Mouse (Mus musculus) limb, embryonic 11.5 days (tissue): ENCODE data around the gene Aldh1a1. TPM values are rescaled to one million over a fixed set of nuclear protein-coding genes. Genes with fewer than 3 reads are reported as not detected.

Experiments
- ATAC-seq: fragments of 200-750 bp; cut with Nextera tagmentation; 2 replicates; pipeline ENCODE4 v1.8.0; 2017; ENCODE audit warnings: low read depth; ENCODE audit not compliant: insufficient number of reproducible peaks, low FRiP score, low TSS enrichment
- DNase-seq: peaks from one replicate; pipeline ENCODE4 v3.0.0-alpha.2; 2015; ENCODE audit warnings: low spot score
- H3K27ac ChIP-seq: fragments of 300-500 bp; sonication (generic); replicated peaks from 2 replicates; pipeline ENCODE4 v1.5.1; 2014; ENCODE audit warnings: low read depth, mild to moderate bottlenecking, low read length
- H3K27me3 ChIP-seq: fragments of 300-500 bp; sonication (generic); 2 replicates; pipeline ENCODE4 v1.6.1; 2014; ENCODE audit warnings: mild to moderate bottlenecking, low read length, mixed read lengths; ENCODE audit not compliant: control insufficient read depth, insufficient read depth
- H3K36me3 ChIP-seq: fragments of 300-500 bp; sonication (generic); 2 replicates; pipeline ENCODE4 v1.6.1; 2014; ENCODE audit warnings: mild to moderate bottlenecking, low read length, moderate library complexity, mixed read lengths; ENCODE audit not compliant: control insufficient read depth, insufficient read depth
- H3K4me1 ChIP-seq: fragments of 300-500 bp; sonication (generic); 2 replicates; pipeline ENCODE4 v1.6.1; 2014; ENCODE audit warnings: low read length, mixed read lengths; ENCODE audit not compliant: control insufficient read depth, insufficient read depth
- H3K4me2 ChIP-seq: fragments of 300-500 bp; sonication (generic); 2 replicates; pipeline ENCODE4 v1.6.1; 2014; ENCODE audit warnings: low read depth, mild to moderate bottlenecking, moderate library complexity; ENCODE audit not compliant: severe bottlenecking
- H3K4me3 ChIP-seq: fragments of 300-500 bp; sonication (generic); 2 replicates; pipeline ENCODE4 v1.5.1; 2014; ENCODE audit warnings: low read depth, low read length
- H3K9ac ChIP-seq: fragments of 300-500 bp; sonication (generic); 2 replicates; pipeline ENCODE4 v1.6.1; 2014; ENCODE audit warnings: mild to moderate bottlenecking, low read length
- H3K9me3 ChIP-seq: fragments of 300-500 bp; sonication (generic); 2 replicates; pipeline ENCODE4 v1.6.1; 2016; ENCODE audit warnings: low read length; ENCODE audit not compliant: control insufficient read depth
- WGBS: fragments of 180-500 bp; shearing (Covaris S2); extraction: QIAGEN DNeasy Blood & Tissue Kit; methylation state at CpG from one replicate; pipeline ENCODE4 v1.1.7; 2014; 5-methylcytosine and 5-hydroxymethylcytosine counted together
- polyA plus RNA-seq: library from polyadenylated mRNA; unstranded; fragments of >200 nt; fragmentation: Nextera tagmentation; extraction: Ambion mirVana; gene quantifications from 2 replicates; pipeline ENCODE4 v1.2.1, GENCODE M21; 2014

The Aldh1a1 gene
- polyA plus RNA-seq, 1 experiment from 2014 or later: 0.09 TPM

- Histone ChIP-seq H3K9ac (no peak overlapping the region), H3K9me3 (no peaks in the 10 kb centered on the region), H3K4me2 (no peak overlapping the region), H3K27ac (no peak overlapping the region), H3K4me3 (no peak overlapping the region), H3K4me1 (no peaks in the 10 kb centered on the region), H3K27me3 (no peaks in the 10 kb centered on the region), H3K36me3 (no peaks in the 10 kb centered on the region)
- 76% methylated on average over 4 of the region's 4 CpGs for WGBS
- DNase-seq: no peak
- ATAC-seq: no peak
Measured at GRCm38 (mm10) chr19:20541044-20541443, 48.5 kb downstream of the Aldh1a1 start.

- Histone ChIP-seq H3K4me3 (no peak overlapping the region), H3K4me1 (no peaks in the 10 kb centered on the region), H3K9ac (no peak overlapping the region), H3K27me3 (no peaks in the 10 kb centered on the region), H3K36me3 (no peaks in the 10 kb centered on the region), H3K4me2 (no peak overlapping the region), H3K27ac (no peak overlapping the region), H3K9me3 (no peaks in the 10 kb centered on the region)
- ATAC-seq (no peak), DNase-seq (no peak)
- 93% methylated on average over 1 of the region's 1 CpGs for WGBS
Measured at GRCm38 (mm10) chr19:20541924-20542323, 49.4 kb downstream of the Aldh1a1 start.

GRCm38 (mm10) chr19:20543816-20544215, 51.3 kb downstream of the Aldh1a1 start:
- no peaks in the 10 kb centered on the region for H3K4me1 ChIP-seq
- H3K36me3 ChIP-seq: no peaks in the 10 kb centered on the region
- DNase-seq (no peak), ATAC-seq (no peak)
- H3K27me3 ChIP-seq: no peaks in the 10 kb centered on the region
- no peak overlapping the region for H3K4me2 ChIP-seq
- H3K4me3 ChIP-seq: no peak overlapping the region
- WGBS: 43% methylated on average over 1 of the region's 1 CpGs
- H3K27ac ChIP-seq: no peak overlapping the region
- no peaks in the 10 kb centered on the region for H3K9me3 ChIP-seq
- no peak overlapping the region for H3K9ac ChIP-seq

GRCm38 (mm10) chr19:20544941-20545340, 52.4 kb downstream of the Aldh1a1 start:
- 86% methylated on average over 1 of the region's 1 CpGs for WGBS
- no peak overlapping the region for H3K4me2 ChIP-seq
- H3K9ac ChIP-seq: no peak overlapping the region
- DNase-seq: no peak
- H3K4me1 ChIP-seq: no peaks in the 10 kb centered on the region
- no peaks in the 10 kb centered on the region for H3K36me3 ChIP-seq
- no peak overlapping the region for H3K4me3 ChIP-seq
- no peaks in the 10 kb centered on the region for H3K9me3 ChIP-seq
- no peak for ATAC-seq
- H3K27ac ChIP-seq: no peak overlapping the region
- no peaks in the 10 kb centered on the region for H3K27me3 ChIP-seq

- no peaks in the 10 kb centered on the region for H3K27me3 ChIP-seq
- H3K4me2 ChIP-seq: no peak overlapping the region
- H3K4me3 ChIP-seq: no peak overlapping the region
- no peaks in the 10 kb centered on the region for H3K36me3 ChIP-seq
- H3K9ac ChIP-seq: no peak overlapping the region
- DNase-seq: no peak
- WGBS: 93% methylated on average over 3 of the region's 3 CpGs
- no peaks in the 10 kb centered on the region for H3K9me3 ChIP-seq
- no peaks in the 10 kb centered on the region for H3K4me1 ChIP-seq
- H3K27ac ChIP-seq: no peak overlapping the region
- no peak for ATAC-seq
Measured at GRCm38 (mm10) chr19:20547025-20547424, 54.5 kb downstream of the Aldh1a1 start.

- no peak overlapping the region for H3K27ac ChIP-seq
- H3K4me2 ChIP-seq: no peak overlapping the region
- H3K27me3 ChIP-seq: no peaks in the 10 kb centered on the region
- H3K9ac ChIP-seq: no peak overlapping the region
- H3K9me3 ChIP-seq: no peaks in the 10 kb centered on the region
- H3K4me1 ChIP-seq: no peaks in the 10 kb centered on the region
- ATAC-seq: no peak
- H3K4me3 ChIP-seq: no peak overlapping the region
- no peak for DNase-seq
- WGBS: 95% methylated on average over 1 of the region's 1 CpGs
- no peaks in the 10 kb centered on the region for H3K36me3 ChIP-seq
Measured at GRCm38 (mm10) chr19:20549409-20549808, 56.9 kb downstream of the Aldh1a1 start.

- WGBS: 88% methylated on average over 1 of the region's 1 CpGs
- H3K9me3 ChIP-seq: no peaks in the 10 kb centered on the region
- H3K9ac ChIP-seq: no peak overlapping the region
- no peak overlapping the region for H3K4me2 ChIP-seq
- no peak overlapping the region for H3K27ac ChIP-seq
- no peaks in the 10 kb centered on the region for H3K36me3 ChIP-seq
- H3K27me3 ChIP-seq: no peaks in the 10 kb centered on the region
- H3K4me3 ChIP-seq: no peak overlapping the region
- DNase-seq (no peak), ATAC-seq (no peak)
- H3K4me1 ChIP-seq: no peaks in the 10 kb centered on the region
Measured at GRCm38 (mm10) chr19:20555365-20555764, 62.9 kb downstream of the Aldh1a1 start.

GRCm38 (mm10) chr19:20557211-20557610, 64.7 kb downstream of the Aldh1a1 start:
- Histone ChIP-seq H3K9me3 (no peaks in the 10 kb centered on the region), H3K9ac (no peak overlapping the region), H3K36me3 (no peaks in the 10 kb centered on the region), H3K27me3 (no peaks in the 10 kb centered on the region), H3K4me2 (no peak overlapping the region), H3K4me3 (no peak overlapping the region), H3K4me1 (no peaks in the 10 kb centered on the region), H3K27ac (no peak overlapping the region)
- 92% methylated on average over 4 of the region's 4 CpGs for WGBS
- ATAC-seq: no peak
- no peak for DNase-seq

- Histone ChIP-seq H3K4me2 (no peak overlapping the region), H3K27me3 (no peaks in the 10 kb centered on the region), H3K9ac (no peak overlapping the region), H3K27ac (no peak overlapping the region), H3K9me3 (no peaks in the 10 kb centered on the region), H3K4me3 (no peak overlapping the region), H3K4me1 (no peaks in the 10 kb centered on the region), H3K36me3 (no peaks in the 10 kb centered on the region)
- WGBS: 94% methylated on average over 3 of the region's 3 CpGs
- no peak for DNase-seq
- no peak for ATAC-seq
Measured at GRCm38 (mm10) chr19:20558069-20558468, 65.6 kb downstream of the Aldh1a1 start.
